Mouse (Mus musculus) embryonic facial prominence, embryonic 11.5 days (tissue): Measurements from ENCODE around the gene Trim47. TPM values are rescaled to one million over a fixed set of nuclear protein-coding genes. Genes with fewer than 3 reads are reported as not detected.

Source experiments
- ATAC-seq: fragments of 200-750 bp; cut with Nextera tagmentation; replicated peaks from 2 replicates; pipeline ENCODE4 v1.8.0; 2017; ENCODE audit warnings: low read depth; ENCODE audit not compliant: insufficient number of reproducible peaks, low FRiP score, low TSS enrichment
- DNase-seq: peaks from one replicate; pipeline ENCODE4 v3.0.0-alpha.2; 2015; ENCODE audit warnings: low spot score
- H3K27ac ChIP-seq: fragments of 300-500 bp; sonication (generic); replicated peaks from 2 replicates; pipeline ENCODE4 v1.5.1; 2014; ENCODE audit warnings: mild to moderate bottlenecking, low read depth, low read length, control low read depth
- H3K27me3 ChIP-seq: fragments of 300-500 bp; sonication (generic); 2 replicates; pipeline ENCODE4 v1.6.1; 2014; ENCODE audit warnings: mild to moderate bottlenecking, low read length, moderate library complexity, mixed read lengths; ENCODE audit not compliant: control insufficient read depth, insufficient read depth
- H3K36me3 ChIP-seq: fragments of 300-500 bp; sonication (generic); replicated peaks from 2 replicates; pipeline ENCODE4 v1.6.1; 2014; ENCODE audit warnings: low read depth, mild to moderate bottlenecking, low read length, moderate library complexity, mixed read lengths; ENCODE audit not compliant: control insufficient read depth, insufficient read depth
- H3K4me1 ChIP-seq: fragments of 300-500 bp; sonication (generic); 2 replicates; pipeline ENCODE4 v1.6.1; 2014; ENCODE audit warnings: low read length, mixed read lengths; ENCODE audit not compliant: control insufficient read depth, insufficient read depth
- H3K4me2 ChIP-seq: fragments of 300-500 bp; sonication (generic); 2 replicates; pipeline ENCODE4 v1.6.1; 2014; ENCODE audit warnings: low read depth, mild to moderate bottlenecking, control low read depth, low read length, moderate library complexity
- H3K4me3 ChIP-seq: fragments of 300-500 bp; sonication (generic); 2 replicates; pipeline ENCODE4 v1.5.1; 2014; ENCODE audit warnings: low read depth, low read length, control low read depth
- H3K9ac ChIP-seq: fragments of 300-500 bp; sonication (generic); replicated peaks from 2 replicates; pipeline ENCODE4 v1.6.1; 2014; ENCODE audit warnings: mild to moderate bottlenecking, control low read depth, low read length
- H3K9me3 ChIP-seq: fragments of 300-500 bp; sonication (generic); replicated peaks from 2 replicates; pipeline ENCODE4 v1.6.1; 2016; ENCODE audit warnings: mild to moderate bottlenecking, low read length, inconsistent platforms, mixed read lengths; ENCODE audit not compliant: control insufficient read depth
- WGBS: fragments of 180-500 bp; shearing (Covaris S2); extraction: QIAGEN DNeasy Blood & Tissue Kit; methylation state at CpG from one replicate; pipeline ENCODE4 v1.1.7; 2014; 5-methylcytosine and 5-hydroxymethylcytosine counted together
- polyA plus RNA-seq: library from polyadenylated mRNA; unstranded; fragments of >200 nt; fragmentation: Nextera tagmentation; extraction: Ambion mirVana; gene quantifications from 2 replicates; pipeline ENCODE4 v1.2.1, GENCODE M21; 2014

The Trim47 gene
- polyA plus RNA-seq, 1 experiment from 2014 or later: 4.5 TPM

GRCm38 (mm10) chr11:116108464-116109137 lies 18.4 kb downstream of the Trim47 start:
- peaks cover 53% of the 10 kb centered on the region for H3K27me3 ChIP-seq
- DNase-seq (no peak), ATAC-seq (no peak)
- H3K4me3 ChIP-seq: peak overlapping the region; percentile 36
- H3K9me3 ChIP-seq: no peaks in the 10 kb centered on the region
- H3K36me3 ChIP-seq: no peaks in the 10 kb centered on the region
- H3K4me2 ChIP-seq: no peak overlapping the region
- no peak overlapping the region; the same call in 1 of the 2 replicates for H3K9ac ChIP-seq
- H3K4me1 ChIP-seq: peaks cover 18% of the 10 kb centered on the region
- H3K27ac ChIP-seq: no peak overlapping the region
- 4% methylated on average over 22 of the region's 23 CpGs for WGBS

GRCm38 (mm10) chr11:116107777-116108285 lies 19.2 kb downstream of the Trim47 start:
- H3K27ac ChIP-seq: no peak overlapping the region
- H3K9ac ChIP-seq: no peak overlapping the region
- H3K9me3 ChIP-seq: no peaks in the 10 kb centered on the region
- no peaks in the 10 kb centered on the region for H3K36me3 ChIP-seq
- H3K27me3 ChIP-seq: peaks cover 53% of the 10 kb centered on the region
- no peak overlapping the region for H3K4me3 ChIP-seq
- peaks cover 18% of the 10 kb centered on the region for H3K4me1 ChIP-seq
- ATAC-seq: no peak
- no peak for DNase-seq
- 9% methylated on average over 19 of the region's 19 CpGs for WGBS
- H3K4me2 ChIP-seq: no peak overlapping the region

GRCm38 (mm10) chr11:116106963-116107776 lies 19.8 kb downstream of the Trim47 start:
- Histone ChIP-seq H3K9ac (no peak overlapping the region), H3K9me3 (no peaks in the 10 kb centered on the region), H3K4me2 (no peak overlapping the region), H3K27ac (no peak overlapping the region), H3K4me1 (peaks cover 18% of the 10 kb centered on the region), H3K36me3 (no peaks in the 10 kb centered on the region), H3K27me3 (peaks cover 53% of the 10 kb centered on the region), H3K4me3 (no peak overlapping the region)
- WGBS: 14% methylated on average over 14 of the region's 14 CpGs
- ATAC-seq (no peak), DNase-seq (no peak)

GRCm38 (mm10) chr11:116106154-116106962 lies 20.7 kb downstream of the Trim47 start:
- Histone ChIP-seq H3K9ac (0 out of 2 replicates have a peak overlapping the region, but pooled peaks have one; percentile 37), H3K4me2 (peak overlapping the region; percentile 19), H3K9me3 (no peaks in the 10 kb centered on the region), H3K4me1 (peaks cover 18% of the 10 kb centered on the region), H3K27ac (no peak overlapping the region), H3K36me3 (no peaks in the 10 kb centered on the region), H3K4me3 (0 out of 2 replicates have a peak overlapping the region, but pooled peaks have one; percentile 13), H3K27me3 (peaks cover 48% of the 10 kb centered on the region)
- DNase-seq: peak; percentile 48
- 18% methylated on average over 32 of the region's 32 CpGs for WGBS
- ATAC-seq: no peak

GRCm38 (mm10) chr11:116105065-116105464 lies 21.9 kb downstream of the Trim47 start:
- Histone ChIP-seq H3K9ac (no peak overlapping the region), H3K27me3 (peaks cover 36% of the 10 kb centered on the region), H3K36me3 (no peaks in the 10 kb centered on the region)

GRCm38 (mm10) chr11:116104006-116104646 lies 22.9 kb downstream of the Trim47 start:
- ATAC-seq (0 out of 2 replicates have a peak, but pooled peaks have one; percentile 39), DNase-seq (peak; percentile 50)
- WGBS: 32% methylated on average over 14 of the region's 14 CpGs
- Histone ChIP-seq H3K9me3 (no peaks in the 10 kb centered on the region), H3K4me1 (peaks cover 10% of the 10 kb centered on the region), H3K27me3 (peaks cover 26% of the 10 kb centered on the region), H3K27ac (peak overlapping the region; percentile 25; the same call in 1 of the 2 replicates), H3K9ac (peak overlapping the region; percentile 14; the same call in 1 of the 2 replicates), H3K36me3 (no peaks in the 10 kb centered on the region), H3K4me3 (no peak overlapping the region), H3K4me2 (peak overlapping the region; percentile 1; the same call in 1 of the 2 replicates)

More at GRCm38 (mm10) chr11:116105065-116105464, 21.9 kb downstream of the Trim47 start:
- WGBS: 90% methylated on average over 2 of the region's 2 CpGs
- Histone ChIP-seq H3K4me2 (no peak overlapping the region), H3K4me1 (peaks cover 16% of the 10 kb centered on the region), H3K4me3 (no peak overlapping the region), H3K9me3 (no peaks in the 10 kb centered on the region), H3K27ac (no peak overlapping the region)
- ATAC-seq: no peak
- no peak for DNase-seq

- peaks cover 7% of the 10 kb centered on the region for H3K4me1 ChIP-seq
- H3K4me2 ChIP-seq: no peak overlapping the region
- DNase-seq (no peak), ATAC-seq (no peak)
- no peak overlapping the region for H3K9ac ChIP-seq
- WGBS: 74% methylated on average over 12 of the region's 12 CpGs
- no peaks in the 10 kb centered on the region for H3K9me3 ChIP-seq
- H3K4me3 ChIP-seq: no peak overlapping the region
- H3K27ac ChIP-seq: no peak overlapping the region
- H3K36me3 ChIP-seq: no peaks in the 10 kb centered on the region
- peaks cover 21% of the 10 kb centered on the region for H3K27me3 ChIP-seq
Measured at GRCm38 (mm10) chr11:116103572-116103971, 23.4 kb downstream of the Trim47 start.
